Mouse (Mus musculus) megakaryocyte progenitor cell, adult 5-6 weeks (primary cell): ENCODE results near the gene Gtf3c5. TPM values are rescaled to one million over a fixed set of nuclear protein-coding genes. Genes with fewer than 3 reads are reported as not detected.

Experiments
- ATAC-seq: replicated peaks from 2 replicates; pipeline ENCODE4 v1.8.0; 2016; ENCODE audit warnings: mild to moderate bottlenecking, moderate TSS enrichment, inconsistent platforms; ENCODE audit not compliant: poor library complexity
- total RNA-seq, 2 experiments: library from RNA; stranded (forward) in 1 of 2; stranded (reverse) in 1 of 2; fragments of 157-497, 149-512 nt in 1 of 2; fragments of 200-1000 nt in 1 of 2; gene quantifications; 2 replicates each; pipeline versions ENCODE4 v1.2.3 to v1.2.4; 2015 to 2017

Gtf3c5 gene
- total RNA-seq (2015) (16.2 and 19.1 TPM in 2 replicates), total RNA-seq (2017) (11.0 and 13.0 TPM in 2 replicates)

GRCm38 (mm10) chr2:28583651-28584050, at the start of gene Gtf3c5:
TSS of gene Gtf3c5 (minus strand) at chr2:28583751.
- no peak for ATAC-seq

DNA sequence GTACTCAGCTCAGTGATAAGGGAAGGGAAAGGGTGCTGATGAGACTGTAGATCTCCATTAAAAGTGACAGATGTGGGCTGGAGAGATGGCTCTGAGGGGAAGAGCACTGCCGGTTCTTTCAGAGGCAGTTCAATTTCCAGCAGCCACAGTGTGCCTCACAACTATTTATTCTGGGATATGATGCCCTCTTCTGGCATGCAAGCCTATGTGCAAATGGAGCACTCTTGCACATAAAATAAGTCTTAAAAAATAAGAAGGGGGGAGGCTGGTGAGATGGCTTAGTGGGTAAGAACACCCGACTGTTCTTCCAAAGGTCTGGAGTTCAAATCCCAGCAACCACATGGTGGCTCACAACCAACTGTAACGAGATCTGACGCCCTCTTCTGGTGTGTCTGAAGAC, 49.6 kb upstream of the Gtf3c5 start:
- ATAC-seq = peak; percentile 31; the same call in 1 of the 2 replicates

DNA sequence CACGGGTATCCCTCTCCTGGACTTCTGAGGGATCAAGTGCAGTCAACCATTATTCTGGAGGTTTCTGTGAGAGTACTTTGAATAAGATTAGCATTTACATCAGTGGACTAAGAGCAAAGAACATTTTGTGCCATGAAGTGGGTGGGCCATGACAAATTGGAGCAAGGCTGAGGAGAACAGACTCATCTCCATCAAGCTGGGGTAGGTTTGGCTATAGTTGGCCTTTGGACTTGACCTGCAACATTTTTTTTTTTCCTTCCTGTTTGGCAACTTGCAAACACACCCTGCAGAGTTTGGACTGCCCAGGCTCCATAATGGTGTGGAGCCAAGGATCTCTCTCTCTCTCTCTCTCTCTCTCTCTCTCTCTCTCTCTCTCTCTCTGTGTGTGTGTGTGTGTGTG, 49.1 kb upstream of the Gtf3c5 start:
- ATAC-seq = no peak

DNA sequence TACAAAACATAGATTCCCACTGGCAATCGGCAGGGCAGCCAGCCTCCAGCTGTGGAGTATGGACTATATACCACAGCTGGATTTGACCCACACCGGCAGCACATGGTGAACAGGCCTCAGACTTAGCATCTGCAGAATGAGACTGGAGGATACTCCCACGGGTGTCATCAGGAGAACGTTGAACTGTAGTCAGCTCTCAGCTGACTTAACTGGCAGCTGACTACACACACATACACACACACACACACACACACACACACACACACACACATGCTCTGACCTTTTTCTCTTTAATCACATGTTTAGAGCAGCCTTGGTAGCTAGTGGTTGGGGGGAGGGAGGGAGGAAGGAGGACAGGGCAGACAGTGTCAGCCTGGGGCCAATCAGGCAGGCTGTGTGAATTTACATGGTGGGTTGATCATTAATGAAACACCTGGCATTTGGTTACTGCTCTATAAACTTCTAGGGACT, 46.4 kb upstream of the Gtf3c5 start:
- no peak for ATAC-seq

DNA sequence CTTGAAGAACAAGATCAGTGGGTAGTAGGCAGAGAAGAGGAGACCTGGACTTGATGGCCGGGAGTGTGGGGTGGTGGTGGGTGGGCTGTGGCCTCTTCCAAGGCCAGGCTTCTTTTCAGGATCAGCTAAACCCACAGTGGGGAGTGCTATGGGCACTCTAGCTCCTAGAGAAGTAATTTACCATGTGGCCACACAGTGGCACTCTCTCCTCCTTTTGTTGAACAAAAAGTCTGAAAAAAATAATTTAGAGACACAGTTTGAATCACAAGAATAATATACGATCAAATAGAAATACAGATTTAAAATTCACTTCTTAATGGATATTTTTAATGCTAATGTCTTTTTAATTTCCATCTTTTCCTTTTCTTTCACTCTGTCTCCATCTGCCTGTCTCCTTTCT, 44.5 kb upstream of the Gtf3c5 start:
- ATAC-seq = peak; percentile 44; the same call in 1 of the 2 replicates

GRCm38 (mm10) chr2:28626038-28626437, 42.5 kb upstream of the Gtf3c5 start:
- no peak for ATAC-seq

DNA sequence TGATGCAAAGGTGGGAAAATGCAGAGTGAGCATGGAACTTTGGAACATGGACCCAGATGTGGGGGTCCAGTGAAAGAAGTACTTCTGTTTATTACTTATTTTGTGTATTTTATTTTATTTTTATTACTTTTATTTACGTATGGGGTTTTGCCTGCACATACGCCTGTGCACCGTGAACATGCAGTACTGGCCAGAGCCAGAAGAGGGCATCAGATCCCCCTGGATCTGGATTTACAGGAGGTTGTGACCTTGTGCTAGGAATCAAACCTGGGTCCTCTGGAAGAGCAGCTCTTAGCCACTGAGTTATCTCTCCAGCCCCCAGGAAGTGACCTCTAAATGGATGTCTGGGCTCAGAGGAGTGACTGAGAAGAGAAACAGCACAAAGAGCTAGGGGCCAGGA, 41.3 kb upstream of the Gtf3c5 start:
- no peak for ATAC-seq

DNA sequence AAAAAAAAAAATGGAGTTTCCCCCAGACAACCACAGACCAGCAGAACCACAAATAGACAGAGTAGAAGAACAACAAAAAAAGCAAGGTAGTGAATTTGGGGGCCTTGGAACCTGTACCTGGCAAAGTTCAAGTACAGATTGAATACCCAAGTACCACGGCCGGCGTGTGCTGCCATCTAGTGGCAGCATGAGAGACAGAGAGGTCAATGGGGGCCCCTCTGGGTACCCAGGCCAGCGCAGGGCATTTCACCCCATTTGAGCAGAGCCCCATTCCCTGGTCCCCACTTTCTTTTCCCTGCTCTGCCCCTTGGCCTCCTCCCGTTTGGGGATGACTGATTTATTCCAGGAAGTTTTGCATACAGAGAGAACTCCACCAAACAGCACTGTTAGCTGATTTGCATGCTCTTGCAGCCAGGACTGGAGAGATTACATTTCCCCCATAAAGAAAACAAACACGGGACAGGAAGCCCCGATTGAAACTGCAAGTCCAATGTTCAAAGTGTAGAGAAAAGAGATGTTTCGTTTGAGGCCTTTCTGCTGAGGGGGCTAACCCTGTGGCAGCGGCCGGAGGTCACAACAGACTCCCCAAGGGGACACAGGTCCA, 39.1 kb upstream of the Gtf3c5 start:
- ATAC-seq = peak; percentile 45

GRCm38 (mm10) chr2:28621664-28622171, 38.2 kb upstream of the Gtf3c5 start, which contains the start of gene Gfi1b:
TSS of gene Gfi1b (minus strand) at chr2:28621982.
- ATAC-seq = peak; percentile 56

GRCm38 (mm10) chr2:28621111-28621510, 37.6 kb upstream of the Gtf3c5 start:
- ATAC-seq = no peak

DNA sequence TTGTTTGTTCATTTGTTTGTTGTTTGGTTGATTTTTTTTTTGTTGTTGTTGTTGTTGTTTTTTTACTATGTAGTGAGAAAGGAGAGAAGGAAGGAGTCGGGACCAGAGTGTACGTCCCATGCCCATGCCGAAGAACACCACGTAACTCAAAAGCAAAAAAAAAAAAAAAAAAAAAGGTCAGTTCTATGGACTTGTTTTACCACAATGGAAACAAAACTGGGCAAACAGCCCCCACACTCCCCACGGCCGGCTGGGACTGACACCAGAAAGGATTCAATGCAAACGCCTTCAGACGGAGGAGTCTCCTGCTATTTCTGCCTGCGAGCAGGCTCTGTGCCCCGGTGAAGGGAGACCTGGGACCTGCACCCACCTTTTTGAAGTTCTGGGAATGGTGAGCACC, 37.0 kb upstream of the Gtf3c5 start:
- no peak for ATAC-seq

GRCm38 (mm10) chr2:28619369-28619768, 35.8 kb upstream of the Gtf3c5 start:
- ATAC-seq = no peak

DNA sequence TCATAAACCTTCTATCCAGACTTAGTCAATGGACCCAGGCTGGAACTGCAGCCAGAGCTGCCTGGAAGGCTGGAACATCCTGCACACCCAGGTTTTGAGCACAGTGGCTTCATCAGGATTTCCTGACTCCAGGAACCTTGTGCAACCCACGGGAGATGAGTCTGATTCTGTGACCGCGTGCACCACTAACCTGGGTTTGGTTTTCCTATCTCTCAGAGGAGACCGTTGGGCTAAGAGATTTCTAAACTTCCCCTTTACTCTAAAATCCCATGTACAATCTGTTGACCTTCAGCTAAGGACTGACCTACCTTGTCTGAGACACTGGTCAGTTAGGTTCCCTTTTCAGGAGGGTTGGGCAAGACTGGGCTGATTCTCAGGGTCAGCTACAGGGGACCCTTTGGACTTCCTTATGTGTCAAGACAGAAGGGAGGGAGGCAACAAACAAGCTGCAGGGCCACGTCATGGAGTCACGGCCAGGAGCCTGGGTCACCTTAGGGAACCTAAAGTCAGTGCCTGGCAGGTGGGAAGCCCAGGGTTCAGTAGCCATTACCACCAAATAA, 35.3 kb upstream of the Gtf3c5 start:
- ATAC-seq = peak; percentile 8; the same call in 1 of the 2 replicates

GRCm38 (mm10) chr2:28617498-28618486, 34.2 kb upstream of the Gtf3c5 start:
- ATAC-seq = no peak

DNA sequence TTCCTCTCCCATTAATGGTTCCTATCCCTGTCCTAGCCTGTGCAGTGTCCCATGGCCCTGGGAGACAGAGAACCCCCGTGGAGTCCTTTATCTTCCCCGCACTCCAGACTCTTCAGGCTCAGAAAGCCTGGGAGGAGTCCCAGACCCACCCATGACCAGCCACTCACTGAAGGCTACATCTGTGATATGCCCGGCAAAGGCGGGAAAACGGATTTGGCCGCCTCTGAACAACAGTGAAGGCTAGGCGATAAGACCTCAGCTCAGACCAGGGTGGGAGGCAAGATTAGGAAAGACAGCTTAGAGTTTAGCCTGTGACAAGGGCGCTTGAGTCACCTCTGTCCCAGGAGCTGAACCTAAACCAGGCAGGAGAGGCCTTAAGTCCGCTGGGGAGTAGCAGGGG, 33.3 kb upstream of the Gtf3c5 start:
- ATAC-seq = peak; percentile 45

DNA sequence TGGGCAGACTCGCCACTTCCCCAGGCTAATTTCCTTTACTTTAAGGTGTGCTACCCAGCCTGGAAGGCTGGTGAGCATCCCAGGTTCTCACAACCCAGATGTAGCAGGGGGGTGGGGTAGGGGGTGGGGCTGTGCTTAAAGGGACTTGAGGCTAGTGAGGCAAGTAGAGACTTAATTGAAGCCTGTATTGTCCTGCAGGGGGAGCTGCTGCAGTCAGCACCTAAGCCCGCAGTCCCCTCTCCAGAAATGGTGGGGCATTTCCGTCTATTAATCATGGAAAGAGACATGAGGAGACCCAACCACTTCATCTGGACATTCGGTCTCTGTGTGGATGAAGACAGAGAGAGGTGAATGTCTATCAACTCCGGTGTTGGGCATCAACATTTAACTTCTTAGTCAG, 32.8 kb upstream of the Gtf3c5 start:
- peak; percentile 47 for ATAC-seq

DNA sequence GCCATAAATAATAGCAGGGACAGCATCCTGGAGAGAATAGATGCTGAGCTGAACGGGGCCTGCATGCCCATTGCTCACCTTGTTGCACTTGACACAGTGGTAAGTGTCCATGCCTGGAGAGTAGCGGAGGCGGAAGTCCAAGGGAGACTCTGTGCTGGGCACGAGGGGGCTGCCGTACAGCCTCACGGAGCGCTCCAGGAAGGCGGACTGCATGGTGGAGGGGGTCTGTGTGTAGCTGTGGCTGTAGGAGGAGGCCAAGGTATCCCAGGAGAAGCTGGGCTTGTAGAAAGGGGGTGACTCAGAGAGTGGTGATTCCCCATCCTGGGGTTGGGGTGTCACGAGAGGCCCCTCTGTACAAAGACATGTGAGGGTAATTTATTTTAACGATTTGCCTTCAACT, 30.0 kb upstream of the Gtf3c5 start:
- ATAC-seq = no peak

DNA sequence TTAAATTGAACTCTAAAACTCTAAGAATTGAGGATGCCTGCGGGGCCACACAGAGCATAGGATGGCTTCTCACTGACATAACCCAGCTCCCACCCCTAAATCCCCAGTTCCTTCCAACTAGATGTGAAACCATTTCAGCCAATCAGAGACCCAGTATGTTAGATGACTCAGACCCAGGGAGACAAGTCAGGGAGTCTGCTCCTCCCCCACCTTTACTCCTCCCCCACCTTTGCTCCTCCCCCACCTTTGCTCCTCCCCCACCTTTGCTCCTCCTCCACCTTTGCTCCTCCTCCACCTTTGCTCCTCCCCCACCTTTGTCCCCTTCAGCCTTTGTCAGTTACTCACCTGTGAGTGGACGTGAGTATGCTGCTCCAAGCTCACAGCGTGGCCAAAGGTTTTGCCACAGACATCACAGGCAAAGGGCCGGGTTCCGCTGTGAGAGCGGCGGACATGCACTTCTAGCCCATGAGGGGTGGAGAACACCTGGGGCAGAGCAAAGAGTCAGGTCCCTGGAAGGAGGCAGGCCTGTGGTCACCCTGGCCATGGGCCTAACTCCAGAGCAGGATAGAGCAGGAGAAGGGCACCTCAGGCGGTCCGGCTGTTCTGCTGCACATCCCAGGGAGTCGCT, 29.0 kb upstream of the Gtf3c5 start:
- no peak for ATAC-seq

GRCm38 (mm10) chr2:28611407-28611787, 27.8 kb upstream of the Gtf3c5 start:
- ATAC-seq = no peak

- ATAC-seq = no peak
These were observed 27.3 kb upstream of the Gtf3c5 start for GRCm38 (mm10) chr2:28610716-28611406.
